Comparison of ENCODE assay signal across 23 mouse cellular contexts in the genomic region with DNA sequence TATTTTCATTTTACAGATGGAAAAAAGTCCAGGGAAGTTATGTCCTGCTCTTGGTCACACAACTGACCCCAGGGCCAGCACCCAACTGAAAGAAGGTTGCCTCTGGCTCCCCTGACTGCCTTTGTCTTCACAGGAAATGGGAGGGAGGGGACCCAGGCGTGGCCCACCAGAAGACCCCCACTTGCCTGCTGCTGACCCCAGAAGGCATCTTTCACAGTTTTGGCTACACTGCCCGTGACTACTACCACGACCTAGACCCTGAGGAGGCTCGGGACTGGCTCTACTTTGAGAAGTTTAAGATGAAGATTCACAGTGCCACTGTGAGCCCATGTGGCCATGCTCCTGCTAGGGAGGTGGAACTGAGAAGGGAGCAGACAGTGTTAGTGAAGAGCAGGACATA. TPM values are rescaled to one million over a fixed set of nuclear protein-coding genes. Genes with fewer than 3 reads are reported as not detected.
DNase-seq lines count a peak whose midpoint lies in the region; ATAC-seq and TF ChIP-seq lines count a peak whose summit lies in the region.
"Had no signal": no experiment of that assay in that cellular context is flagged by ENCODE, and none has a peak within 500 bp of the region (broad histone marks: within the 10 kb centered on the region; RNA-seq: fewer than 3 reads in every experiment).

No protein-coding gene starts in this region.

- no peak for DNase-seq in gastrocnemius, adult 2 months
- no peak for DNase-seq in gastrocnemius, postnatal 10 days
- DNase-seq in heart, postnatal 4 days: peak; percentile 4
- DNase-seq in heart, postnatal 10 days: no peak
- no peak for DNase-seq in lung, postnatal 0 days (ENCODE audit: low spot score)
- no peak for DNase-seq in lung, adult 2 months
- DNase-seq in urinary bladder, postnatal 14 days (ENCODE audit: low spot score): peak; percentile 1
- DNase-seq in urinary bladder, adult 18-20 months (ENCODE audit: low spot score in 2 of 2): no peak
- DNase-seq: adrenal gland, adult 2 months; cerebellum, adult 8-10 months; forebrain, postnatal 0 days; thymus, postnatal 14 days had no signal

- TF ChIP-seq EP300 in lung, postnatal 0 days (IDR thresholded peaks at IDR 0.05): no peak

- WGBS in lung, postnatal 0 days: 84% methylated on average over 4 of the region's 4 CpGs
- WGBS in lung, adult 2 months: 74% methylated on average over 4 of the region's 4 CpGs

- H3K4me3 ChIP-seq in gastrocnemius, adult 2 months: no peak overlapping the region
- H3K4me3 ChIP-seq in lung, postnatal 0 days (ENCODE audit: low read depth, low read length): no peak overlapping the region
- H3K4me3 ChIP-seq in lung, adult 2 months (replicated peaks; ENCODE audit: extremely low read depth, low read depth, low read length): no peak overlapping the region
- H3K4me3 ChIP-seq: forebrain, embryonic 10.5 days; limb, embryonic 10.5 days; megakaryocyte, embryonic 14.5 days; midbrain, embryonic 15.5 days; myocyte had no signal

- intact Hi-C loops in gastrocnemius, adult 2 months (cut with DNase I): no loop called here
- intact Hi-C loops in heart, postnatal 10 days (cut with DNase I): no loop called here

- H3K27me3 ChIP-seq in lung, postnatal 0 days (replicated peaks; ENCODE audit: insufficient read depth, low read length): no peaks in the 10 kb centered on the region
- H3K27me3 ChIP-seq: midbrain, embryonic 15.5 days had no signal

- peaks cover 7% of the 10 kb centered on the region; the same call in 1 of the 2 replicates for H3K4me1 ChIP-seq in lung, postnatal 0 days (ENCODE audit: insufficient read depth, low read depth, low read length)
- peaks cover 18% of the 10 kb centered on the region for H3K4me1 ChIP-seq in lung, adult 2 months (ENCODE audit: control insufficient read depth, insufficient read depth, low read length)
- H3K4me1 ChIP-seq: midbrain, embryonic 15.5 days had no signal

- H3K36me3 ChIP-seq in lung, postnatal 0 days (ENCODE audit: insufficient read depth, low read length): no peaks in the 10 kb centered on the region
- H3K36me3 ChIP-seq: midbrain, embryonic 15.5 days had no signal

- H3K9ac ChIP-seq in lung, postnatal 0 days (replicated peaks; ENCODE audit: low read depth): no peak overlapping the region
- H3K9ac ChIP-seq: forebrain, postnatal 0 days; midbrain, embryonic 15.5 days had no signal

- TF ChIP-seq CTCF in gastrocnemius, adult 2 months (IDR thresholded peaks at IDR 0.05): no peak
- TF ChIP-seq CTCF in lung, postnatal 0 days (IDR thresholded peaks at IDR 0.05): no peak
- TF ChIP-seq CTCF in lung, adult 2 months (IDR thresholded peaks at IDR 0.05; ENCODE audit: insufficient read depth, low read length): no peak

- peak overlapping the region; percentile 87 for H3K27ac ChIP-seq in gastrocnemius, adult 2 months
- H3K27ac ChIP-seq in lung, postnatal 0 days (ENCODE audit: low read length): 0 out of 2 replicates have a peak overlapping the region, but pooled peaks have one; percentile 14
- H3K27ac ChIP-seq: forebrain, embryonic 10.5 days; limb, embryonic 10.5 days; midbrain, embryonic 15.5 days; stomach, postnatal 0 days had no signal

- H3K9me3 ChIP-seq in lung, postnatal 0 days (ENCODE audit: low read length): no peaks in the 10 kb centered on the region
- H3K9me3 ChIP-seq: forebrain, embryonic 10.5 days; limb, embryonic 10.5 days; megakaryocyte, embryonic 14.5 days; midbrain, embryonic 15.5 days had no signal

- ATAC-seq in lung, postnatal 0 days: no peak
- ATAC-seq: forebrain, postnatal 0 days; midbrain, embryonic 15.5 days had no signal

- no peak for TF ChIP-seq POLR2A in lung, adult 2 months (IDR thresholded peaks at IDR 0.05; ENCODE audit: borderline replicate concordance, extremely low read depth, low read depth, low read length)

- no peak overlapping the region for H3K4me2 ChIP-seq in lung, postnatal 0 days (replicated peaks; ENCODE audit: low read depth, low read length)
- H3K4me2 ChIP-seq: midbrain, embryonic 15.5 days had no signal

RNA-seq across cellular contexts. Expression of a gene that starts 5.0 kb away (rescaled TPM):
- total RNA-seq in gastrocnemius, adult 2 months (2021): not detected
- not detected for total RNA-seq in gastrocnemius, postnatal 10 days (2021)
- not detected for total RNA-seq in heart, postnatal 4 days (2021)
- total RNA-seq in heart, postnatal 10 days (2021): not detected
- polyA plus RNA-seq in lung, postnatal 0 days (2015; fragmentation: Nextera tagmentation; extraction: Ambion mirVana): not detected in 2 replicates
- polyA plus RNA-seq in lung, adult 2 months (2012; rRNA removed): not detected in 2 replicates
- total RNA-seq: adrenal gland, adult 2 months; forebrain, postnatal 0 days; heart, adult 18-20 months; left cerebral cortex, adult 8-10 months had no signal
- polyA plus RNA-seq: adrenal gland, adult 2 months; forebrain, embryonic 10.5 days; forebrain, postnatal 0 days; hindbrain, embryonic 11.5 days; limb, embryonic 10.5 days; liver, embryonic 16.5 days; midbrain, embryonic 15.5 days; myocyte; neural tube, embryonic 14.5 days; stomach, postnatal 0 days had no signal

RNA-seq across cellular contexts. Expression of a gene that starts 11.2 kb away (rescaled TPM):
- total RNA-seq in gastrocnemius, adult 2 months (2021): 10 to 100 TPM; 11.7 to 14.8 TPM
- 10 to 100 TPM; 18.3 to 25.0 TPM for total RNA-seq in gastrocnemius, postnatal 10 days (2021)
- 10 to 100 TPM; 40.3 to 40.6 TPM for total RNA-seq in heart, postnatal 4 days (2021)
- 10 to 100 TPM; 44.1 to 52.4 TPM for total RNA-seq in heart, postnatal 10 days (2021)
- polyA plus RNA-seq in lung, postnatal 0 days (2015; fragmentation: Nextera tagmentation; extraction: Ambion mirVana): 16.7 and 17.9 TPM in 2 replicates
- polyA plus RNA-seq in lung, adult 2 months (2012; rRNA removed): 56.2 and 58.3 TPM in 2 replicates

RNA-seq across cellular contexts. Expression of a gene that starts 21.6 kb away (rescaled TPM):
- total RNA-seq in gastrocnemius, adult 2 months (2021): 1 to 10 TPM; 3.6 to 4.5 TPM
- total RNA-seq in gastrocnemius, postnatal 10 days (2021): 1 to 10 TPM; 7.2 to 9.3 TPM
- 10 to 100 TPM; 23.4 to 26.0 TPM for total RNA-seq in heart, postnatal 4 days (2021)
- 10 to 100 TPM; 17.9 to 21.2 TPM for total RNA-seq in heart, postnatal 10 days (2021)
- polyA plus RNA-seq in lung, postnatal 0 days (2015; fragmentation: Nextera tagmentation; extraction: Ambion mirVana): 28.3 and 32.8 TPM in 2 replicates
- polyA plus RNA-seq in lung, adult 2 months (2012; rRNA removed): 67.6 and 76.4 TPM in 2 replicates

RNA-seq across cellular contexts. Expression of a gene that starts 41.6 kb away (rescaled TPM):
- total RNA-seq in gastrocnemius, adult 2 months (2021): 10 to 100 TPM; 67.7 to 70.1 TPM
- total RNA-seq in gastrocnemius, postnatal 10 days (2021): 10 to 100 TPM; 58.4 to 59.5 TPM
- 10 to 100 TPM; 76.5 to 78.4 TPM for total RNA-seq in heart, postnatal 4 days (2021)
- total RNA-seq in heart, postnatal 10 days (2021): 10 to 100 TPM; 71.0 to 75.9 TPM
- 13.2 and 14.9 TPM in 2 replicates for polyA plus RNA-seq in lung, postnatal 0 days (2015; fragmentation: Nextera tagmentation; extraction: Ambion mirVana)
- polyA plus RNA-seq in lung, adult 2 months (2012; rRNA removed): 131 and 138 TPM in 2 replicates

RNA-seq across cellular contexts. Expression of a gene that starts 48.5 kb away (rescaled TPM):
- 1 to 10 TPM; 1.5 TPM for total RNA-seq in gastrocnemius, adult 2 months (2021)
- 10 to 100 TPM in 1 of 2 experiments, 1 to 10 TPM in 1; 9.4 to 13.0 TPM for total RNA-seq in gastrocnemius, postnatal 10 days (2021)
- total RNA-seq in heart, postnatal 4 days (2021): 10 to 100 TPM; 23.5 to 34.1 TPM
- total RNA-seq in heart, postnatal 10 days (2021): 10 to 100 TPM; 12.1 to 14.5 TPM
- polyA plus RNA-seq in lung, postnatal 0 days (2015; fragmentation: Nextera tagmentation; extraction: Ambion mirVana): 36.5 and 38.7 TPM in 2 replicates
- 34.5 and 39.1 TPM in 2 replicates for polyA plus RNA-seq in lung, adult 2 months (2012; rRNA removed)

Comparison
In these comparisons a context has a peak if more than half of its experiments do, and no peak if none do; other contexts are left out.
1. DNase-seq: peak in heart, postnatal 4 days (single experiment) and urinary bladder, postnatal 14 days (single experiment); none in gastrocnemius, adult 2 months (single experiment), gastrocnemius, postnatal 10 days (single experiment), heart, postnatal 10 days (0 of 2), lung, postnatal 0 days (single experiment), lung, adult 2 months (single experiment) and urinary bladder, adult 18-20 months (0 of 2).